Mouse (Mus musculus) stomach, embryonic 16.5 days (tissue): ENCODE results near the gene Nfia. TPM values are rescaled to one million over a fixed set of nuclear protein-coding genes. Genes with fewer than 3 reads are reported as not detected.

Experiments used
- ATAC-seq: fragments of 200-750 bp; cut with Nextera tagmentation; 2 replicates; pipeline ENCODE4 v1.8.0; 2017; ENCODE audit warnings: moderate number of reproducible peaks, moderate TSS enrichment; ENCODE audit not compliant: insufficient read depth, low FRiP score
- H3K27ac ChIP-seq: fragments of 300-500 bp; sonication (generic); 2 replicates; pipeline ENCODE4 v1.5.1; 2014; ENCODE audit warnings: low read length
- H3K27me3 ChIP-seq: fragments of 300-500 bp; sonication (generic); 2 replicates; pipeline ENCODE4 v1.6.1; 2014; ENCODE audit warnings: low read length, control low read depth, mixed read lengths; ENCODE audit not compliant: control insufficient read depth, insufficient read depth
- H3K36me3 ChIP-seq: fragments of 300-500 bp; sonication (generic); 2 replicates; pipeline ENCODE4 v1.6.1; 2014; ENCODE audit warnings: low read length; ENCODE audit not compliant: control insufficient read depth, insufficient read depth
- H3K4me1 ChIP-seq: fragments of 300-500 bp; sonication (generic); 2 replicates; pipeline ENCODE4 v1.6.1; 2014; ENCODE audit warnings: low read length, control low read depth, mixed read lengths; ENCODE audit not compliant: control insufficient read depth, insufficient read depth
- H3K4me2 ChIP-seq: fragments of 300-500 bp; sonication (generic); 2 replicates; pipeline ENCODE4 v1.6.1; 2014; ENCODE audit warnings: low read depth, low read length, mixed read lengths
- H3K4me3 ChIP-seq: fragments of 300-500 bp; sonication (generic); replicated peaks from 2 replicates; pipeline ENCODE4 v1.5.1; 2014; ENCODE audit warnings: mild to moderate bottlenecking, low read length
- H3K9ac ChIP-seq: fragments of 300-500 bp; sonication (generic); 2 replicates; pipeline ENCODE4 v1.6.1; 2014; ENCODE audit warnings: low read length
- H3K9me3 ChIP-seq: fragments of 300-500 bp; sonication (generic); replicated peaks from 2 replicates; pipeline ENCODE4 v1.6.1; 2016; ENCODE audit warnings: low read length, control low read depth; ENCODE audit not compliant: control insufficient read depth
- WGBS: fragments of 180-500 bp; shearing (Covaris S2); extraction: QIAGEN DNeasy Blood & Tissue Kit; methylation state at CpG from one replicate; pipeline ENCODE4 v1.1.7; 2014; 5-methylcytosine and 5-hydroxymethylcytosine counted together
- polyA plus RNA-seq: library from polyadenylated mRNA; unstranded; fragments of >200 nt; fragmentation: Nextera tagmentation; extraction: Ambion mirVana; gene quantifications from 2 replicates; pipeline ENCODE4 v1.2.1, GENCODE M21; 2015

Gene Nfia
- polyA plus RNA-seq, 1 experiment from 2014 or later, result 45.1 TPM

DNA sequence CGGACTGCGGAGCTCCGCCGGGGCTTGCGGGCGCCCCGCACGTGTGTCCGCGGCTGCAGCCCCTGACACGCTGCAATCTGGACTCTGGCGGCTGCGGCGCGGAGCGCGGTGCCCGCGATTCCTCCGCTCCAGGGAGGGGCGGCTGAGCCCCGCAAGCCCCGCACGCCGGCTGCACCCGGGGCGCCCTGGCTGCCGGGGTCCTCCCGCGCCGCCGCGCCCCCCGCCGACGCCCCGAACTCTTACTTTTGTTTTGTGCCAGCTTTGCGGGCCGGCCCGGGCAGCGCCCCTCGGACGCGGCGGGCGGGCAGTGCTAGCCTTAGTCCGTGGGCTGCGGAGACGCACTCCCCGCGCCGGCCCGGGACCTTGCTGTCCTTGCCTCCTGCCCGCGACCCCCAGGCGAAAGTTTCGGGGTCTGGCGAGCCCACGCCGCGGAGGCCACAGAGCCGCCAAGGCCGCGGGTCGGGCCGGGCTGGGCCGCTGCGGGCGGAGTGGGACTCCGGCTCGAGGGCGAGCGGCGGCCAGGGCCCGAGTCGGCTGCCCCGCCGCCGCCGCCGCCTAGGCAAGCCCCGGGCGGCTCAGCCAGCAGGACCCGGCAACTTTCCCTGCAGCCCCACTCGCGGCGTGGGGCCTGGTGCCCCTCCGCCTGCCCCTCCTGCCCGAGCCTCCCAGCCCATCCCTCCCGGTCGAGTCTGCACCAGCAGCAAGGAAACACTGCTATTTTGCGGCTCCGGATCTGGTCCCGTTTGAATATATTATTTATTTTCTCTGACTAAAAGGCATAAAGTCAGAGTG lies 5.9 kb downstream of the Nfia start:
- WGBS, result under 1% methylated on average over 92 of the region's 94 CpGs
- Histone ChIP-seq H3K4me1 (peaks cover 14% of the 10 kb centered on the region), H3K4me2 (peak overlapping the region; percentile 65), H3K27me3 (no peaks in the 10 kb centered on the region), H3K9ac (peak overlapping the region; percentile 99), H3K36me3 (peaks cover 5% of the 10 kb centered on the region), H3K27ac (peak overlapping the region; percentile 98), H3K4me3 (peak overlapping the region; percentile 89), H3K9me3 (no peaks in the 10 kb centered on the region)
- no peak for ATAC-seq

DNA sequence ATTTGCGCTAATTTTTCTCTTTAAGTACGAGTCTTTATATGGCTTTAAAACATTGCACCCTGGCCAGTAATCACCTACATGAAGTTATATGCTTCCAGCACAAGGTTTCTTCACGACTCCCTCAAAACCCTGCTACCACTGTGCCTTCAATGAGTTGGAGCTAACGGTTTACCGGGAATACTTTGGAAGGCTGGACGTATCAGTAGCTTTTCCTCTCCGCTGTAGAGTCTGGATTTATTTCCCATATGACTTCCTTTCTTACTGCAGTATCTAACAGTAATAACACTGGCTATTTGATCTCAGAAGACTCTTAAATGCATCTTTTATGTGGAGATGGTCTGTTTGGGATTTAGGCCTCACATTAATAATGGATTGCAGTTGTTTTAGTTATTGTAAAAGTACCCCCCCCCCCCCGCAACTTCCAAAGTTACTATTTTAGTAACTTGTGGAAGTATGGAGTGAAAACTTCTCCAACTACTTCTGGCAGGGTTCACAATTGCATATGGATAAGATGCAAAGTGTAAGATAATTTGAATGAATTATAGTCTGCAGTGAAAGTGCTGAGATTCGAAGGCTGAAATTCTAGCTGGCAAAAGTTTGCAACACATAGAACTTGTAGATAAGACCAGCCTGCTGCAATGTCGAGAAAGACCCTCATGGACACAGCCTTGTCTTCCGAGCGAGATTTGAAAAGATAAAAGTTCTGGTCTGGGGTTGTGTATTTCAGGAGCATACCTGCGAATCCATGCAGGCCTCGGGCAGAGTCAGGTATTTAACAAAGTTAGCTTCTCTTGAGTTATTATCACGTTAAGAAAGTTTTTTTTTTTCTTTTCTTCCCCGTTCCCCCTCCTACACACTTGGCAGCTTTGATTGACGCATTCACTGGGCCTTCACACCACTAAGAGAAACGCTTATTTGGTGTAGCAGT lies 6.7 kb downstream of the Nfia start:
- H3K4me2 ChIP-seq, result peak overlapping the region; percentile 65
- WGBS, result 18% methylated on average over 18 of the region's 18 CpGs
- no peak for ATAC-seq
- H3K27me3 ChIP-seq, result no peaks in the 10 kb centered on the region
- peak overlapping the region; percentile 98 for H3K27ac ChIP-seq
- peaks cover 7% of the 10 kb centered on the region for H3K36me3 ChIP-seq
- peaks cover 7% of the 10 kb centered on the region; the same call in 1 of the 2 replicates for H3K4me1 ChIP-seq
- H3K9me3 ChIP-seq, result no peaks in the 10 kb centered on the region
- H3K4me3 ChIP-seq, result peak overlapping the region; percentile 89
- peak overlapping the region; percentile 99 for H3K9ac ChIP-seq

DNA sequence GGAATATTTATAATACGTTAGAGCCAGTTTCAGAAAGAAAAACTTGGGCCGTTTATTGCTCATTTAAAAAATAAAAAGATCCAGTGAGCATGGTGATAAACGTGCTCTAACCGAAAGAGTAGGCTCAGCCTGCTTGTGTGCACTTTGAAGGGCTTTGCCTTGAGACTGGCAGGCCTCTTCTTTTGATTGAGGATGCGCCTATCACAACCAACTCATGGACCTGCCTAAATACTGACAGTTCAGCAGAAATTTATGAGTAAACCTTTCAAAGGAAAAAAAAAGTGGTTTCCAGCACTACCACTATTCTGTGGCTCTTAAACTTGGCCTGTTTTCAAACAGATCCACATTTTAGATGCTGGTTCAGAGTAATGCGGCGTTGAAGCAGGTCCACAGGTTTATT lies 7.5 kb downstream of the Nfia start:
- H3K4me3 ChIP-seq, result peak overlapping the region; percentile 89
- H3K4me1 ChIP-seq, result peaks cover 5% of the 10 kb centered on the region; the same call in 1 of the 2 replicates
- H3K9ac ChIP-seq, result peak overlapping the region; percentile 9
- no peak for ATAC-seq
- H3K36me3 ChIP-seq, result peaks cover 7% of the 10 kb centered on the region
- no peaks in the 10 kb centered on the region for H3K9me3 ChIP-seq
- WGBS, result 33% methylated on average over 7 of the region's 7 CpGs
- peak overlapping the region; percentile 65 for H3K4me2 ChIP-seq
- peak overlapping the region; percentile 14; the same call in 1 of the 2 replicates for H3K27ac ChIP-seq
- no peaks in the 10 kb centered on the region for H3K27me3 ChIP-seq

DNA sequence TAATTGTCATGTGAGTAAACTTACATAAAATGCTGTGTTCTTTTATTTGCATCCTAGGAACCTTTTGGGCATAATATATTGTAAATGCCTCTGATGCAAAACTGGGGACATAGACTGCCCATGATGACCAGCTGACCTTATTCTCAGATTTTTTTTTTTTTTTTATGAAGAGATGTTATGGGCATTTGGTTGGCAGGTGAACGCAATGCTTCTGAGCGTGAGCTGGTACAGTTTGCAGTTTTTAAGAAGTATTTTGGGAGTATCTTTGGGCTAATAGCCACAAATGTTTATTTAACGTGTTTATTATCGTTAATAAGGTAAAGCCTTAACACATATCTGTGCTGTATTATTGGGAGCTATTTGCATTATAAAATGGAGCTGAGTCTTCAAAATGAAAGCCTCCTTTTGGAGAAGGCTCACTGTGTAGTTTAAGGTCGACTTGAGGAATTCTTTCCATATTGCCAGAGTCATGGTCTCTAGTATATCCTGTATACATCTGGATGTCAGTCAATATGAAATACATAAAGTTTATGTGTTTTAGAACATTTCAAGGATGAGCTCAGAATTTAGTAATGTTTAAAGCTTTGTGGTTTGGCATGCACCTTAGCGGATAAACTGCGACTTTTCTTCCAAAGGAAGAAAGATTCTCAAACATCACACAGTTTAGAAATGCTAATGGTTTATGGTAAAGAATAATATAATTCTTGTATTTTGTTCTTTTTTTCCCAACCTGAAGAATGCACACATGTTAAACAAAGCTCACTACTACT lies 8.3 kb downstream of the Nfia start:
- 64% methylated on average over 7 of the region's 7 CpGs for WGBS
- no peaks in the 10 kb centered on the region for H3K9me3 ChIP-seq
- peak overlapping the region; percentile 44 for H3K4me2 ChIP-seq
- no peaks in the 10 kb centered on the region for H3K27me3 ChIP-seq
- no peak overlapping the region for H3K4me3 ChIP-seq
- peaks cover 7% of the 10 kb centered on the region for H3K36me3 ChIP-seq
- no peak overlapping the region for H3K27ac ChIP-seq
- no peak for ATAC-seq
- H3K4me1 ChIP-seq, result peaks cover 5% of the 10 kb centered on the region
- no peak overlapping the region for H3K9ac ChIP-seq

DNA sequence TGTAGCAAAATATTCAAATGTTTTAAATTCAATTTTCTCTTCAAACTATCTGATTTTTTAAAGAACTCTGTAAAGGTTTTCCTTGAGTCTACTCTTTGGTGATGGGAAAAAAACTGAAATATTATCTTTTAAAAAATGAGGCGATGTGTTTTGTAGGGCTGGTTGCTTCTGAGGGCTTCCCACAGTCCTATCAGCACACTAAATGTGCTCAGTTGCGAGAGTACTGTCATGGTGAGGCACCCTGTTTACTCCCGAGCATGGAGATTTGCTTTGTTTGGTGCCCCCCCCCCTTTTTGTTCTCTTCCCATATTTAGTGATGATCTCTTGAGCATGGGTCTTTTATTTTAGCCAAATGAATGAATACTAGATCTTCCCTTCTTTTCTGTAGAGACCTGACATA lies 9.5 kb downstream of the Nfia start:
- peaks cover 3% of the 10 kb centered on the region for H3K4me1 ChIP-seq
- no peak overlapping the region for H3K27ac ChIP-seq
- H3K36me3 ChIP-seq, result peaks cover 7% of the 10 kb centered on the region
- no peaks in the 10 kb centered on the region for H3K9me3 ChIP-seq
- no peaks in the 10 kb centered on the region for H3K27me3 ChIP-seq
- H3K4me2 ChIP-seq, result no peak overlapping the region
- no peak overlapping the region for H3K9ac ChIP-seq
- H3K4me3 ChIP-seq, result no peak overlapping the region
- no peak for ATAC-seq
- 90% methylated on average over 3 of the region's 3 CpGs for WGBS

DNA sequence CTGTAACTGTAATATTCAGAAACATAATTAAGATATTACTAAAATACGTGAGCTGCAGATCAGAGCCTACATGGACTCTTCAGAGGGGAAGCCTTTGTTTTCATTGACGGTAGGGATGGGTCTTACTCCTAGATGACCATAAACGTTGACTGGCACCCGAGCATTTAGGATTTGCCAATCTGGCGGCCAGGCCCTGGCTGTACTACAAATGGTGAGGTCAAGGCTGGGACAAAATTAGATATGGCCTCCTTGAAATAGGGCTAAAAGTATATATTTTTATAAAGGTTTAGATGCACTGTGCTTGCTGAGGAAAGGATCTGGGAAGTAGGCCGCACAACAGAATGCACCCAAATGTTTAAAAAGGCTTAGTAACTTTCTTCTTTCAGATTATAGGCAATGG lies 10.0 kb downstream of the Nfia start:
- no peaks in the 10 kb centered on the region for H3K27me3 ChIP-seq
- WGBS, result 94% methylated on average over 6 of the region's 6 CpGs
- H3K36me3 ChIP-seq, result peaks cover 7% of the 10 kb centered on the region
- peaks cover 7% of the 10 kb centered on the region for H3K4me1 ChIP-seq
- no peak overlapping the region for H3K27ac ChIP-seq
- ATAC-seq, result no peak
- no peak overlapping the region for H3K4me3 ChIP-seq
- no peak overlapping the region for H3K9ac ChIP-seq
- no peaks in the 10 kb centered on the region for H3K9me3 ChIP-seq
- H3K4me2 ChIP-seq, result no peak overlapping the region

DNA sequence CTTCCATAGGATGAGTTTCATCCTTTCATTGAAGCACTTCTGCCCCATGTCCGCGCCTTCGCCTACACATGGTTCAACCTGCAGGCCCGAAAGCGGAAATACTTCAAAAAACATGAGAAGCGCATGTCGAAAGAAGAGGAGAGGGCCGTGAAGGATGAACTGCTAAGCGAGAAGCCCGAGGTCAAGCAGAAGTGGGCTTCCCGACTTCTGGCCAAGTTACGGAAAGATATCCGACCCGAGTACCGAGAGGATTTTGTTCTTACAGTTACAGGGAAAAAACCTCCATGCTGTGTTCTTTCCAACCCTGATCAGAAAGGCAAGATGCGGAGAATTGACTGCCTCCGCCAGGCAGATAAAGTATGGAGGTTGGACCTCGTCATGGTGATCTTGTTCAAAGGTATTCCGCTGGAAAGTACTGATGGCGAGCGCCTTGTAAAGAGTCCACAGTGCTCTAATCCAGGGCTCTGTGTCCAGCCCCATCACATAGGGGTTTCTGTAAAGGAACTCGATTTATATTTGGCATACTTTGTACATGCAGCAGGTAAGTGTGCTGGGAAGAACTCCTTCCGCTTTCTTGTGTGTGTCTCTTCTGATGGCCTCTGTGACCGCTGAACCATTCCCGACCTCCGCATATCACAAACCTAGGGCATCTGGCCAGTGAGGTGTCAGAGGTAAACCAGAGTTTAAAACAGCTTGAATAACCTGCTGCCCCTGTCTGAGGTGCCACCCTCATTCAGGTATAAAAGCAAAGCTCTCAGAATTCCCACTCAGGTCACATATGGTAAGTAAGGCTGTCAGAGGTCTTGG lies 10.7 kb downstream of the Nfia start:
- H3K4me3 ChIP-seq, result no peak overlapping the region
- peaks cover 7% of the 10 kb centered on the region for H3K36me3 ChIP-seq
- no peak overlapping the region for H3K4me2 ChIP-seq
- no peaks in the 10 kb centered on the region for H3K27me3 ChIP-seq
- H3K9me3 ChIP-seq, result no peaks in the 10 kb centered on the region
- no peak overlapping the region for H3K9ac ChIP-seq
- no peak overlapping the region for H3K27ac ChIP-seq
- ATAC-seq, result no peak
- peaks cover 9% of the 10 kb centered on the region for H3K4me1 ChIP-seq
- 94% methylated on average over 26 of the region's 26 CpGs for WGBS

DNA sequence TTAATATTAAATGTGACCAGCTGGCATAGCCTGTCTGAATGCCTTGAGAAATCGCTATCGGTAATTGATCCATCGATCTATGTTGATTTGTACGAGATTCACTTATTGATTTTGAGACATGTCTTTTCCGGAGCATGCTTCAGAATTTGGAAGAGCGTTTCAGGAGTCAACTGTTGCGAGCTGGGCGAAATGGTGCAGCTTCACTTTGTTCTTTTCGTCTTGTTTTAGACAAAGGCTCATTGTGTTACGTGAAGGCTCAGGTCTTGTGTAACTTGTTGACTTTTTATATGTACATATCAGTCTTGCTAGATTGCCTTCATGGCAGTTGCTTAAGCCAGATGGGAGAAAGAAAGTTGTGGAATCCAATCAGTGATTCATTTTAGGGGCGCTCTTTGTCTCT lies 11.7 kb downstream of the Nfia start:
- no peak overlapping the region for H3K27ac ChIP-seq
- peaks cover 7% of the 10 kb centered on the region for H3K36me3 ChIP-seq
- 79% methylated on average over 11 of the region's 11 CpGs for WGBS
- no peaks in the 10 kb centered on the region for H3K27me3 ChIP-seq
- no peak for ATAC-seq
- no peaks in the 10 kb centered on the region for H3K9me3 ChIP-seq
- H3K9ac ChIP-seq, result no peak overlapping the region
- peaks cover 12% of the 10 kb centered on the region for H3K4me1 ChIP-seq
- no peak overlapping the region for H3K4me2 ChIP-seq
- no peak overlapping the region for H3K4me3 ChIP-seq
